Mouse (Mus musculus) testis, postnatal 10 days (tissue): ENCODE measurements around the gene AI481877.
A peak's percentile ranks its signal among the peaks of the same experiment; 100 is the strongest.
"Not testable (repeated sequence)": the region's sequence is repeated elsewhere in the genome, so short reads cannot be mapped to it uniquely, and the experiment has no call there.

Experiments
- DNase-seq: peaks from one replicate; pipeline ENCODE4 v3.0.0; 2021; ENCODE audit warnings: low spot score

The AI481877 gene

GRCm38 (mm10) chr4:59138507-59139033 lies at the start of gene AI481877:
AI481877 (minus strand) TSS chr4:59138983.
- not testable (repeated sequence) for DNase-seq

DNA sequence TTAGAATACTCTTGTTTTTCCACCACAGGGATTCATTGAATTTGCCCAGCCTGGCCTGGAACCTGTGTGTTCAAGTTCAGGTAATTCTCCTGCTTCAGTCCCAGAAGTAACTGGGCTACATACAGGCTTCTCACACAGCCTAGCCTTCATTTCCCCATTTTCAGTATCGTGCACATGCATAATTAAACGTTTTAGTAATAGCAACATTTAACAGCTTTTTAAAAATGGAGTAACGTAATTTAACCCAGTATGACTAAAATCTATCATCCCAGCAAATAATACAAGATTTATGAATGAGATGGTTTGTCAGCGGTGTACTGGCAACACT lies 49.7 kb upstream of the AI481877 start:
- no peak for DNase-seq

- peak; percentile 57 for DNase-seq
These were observed 48.5 kb upstream of the AI481877 start for GRCm38 (mm10) chr4:59187289-59187688.

- DNase-seq, result no peak
These were observed 46.9 kb upstream of the AI481877 start for GRCm38 (mm10) chr4:59185671-59186070.

GRCm38 (mm10) chr4:59181320-59182271 lies 42.8 kb upstream of the AI481877 start:
- no peak for DNase-seq

DNA sequence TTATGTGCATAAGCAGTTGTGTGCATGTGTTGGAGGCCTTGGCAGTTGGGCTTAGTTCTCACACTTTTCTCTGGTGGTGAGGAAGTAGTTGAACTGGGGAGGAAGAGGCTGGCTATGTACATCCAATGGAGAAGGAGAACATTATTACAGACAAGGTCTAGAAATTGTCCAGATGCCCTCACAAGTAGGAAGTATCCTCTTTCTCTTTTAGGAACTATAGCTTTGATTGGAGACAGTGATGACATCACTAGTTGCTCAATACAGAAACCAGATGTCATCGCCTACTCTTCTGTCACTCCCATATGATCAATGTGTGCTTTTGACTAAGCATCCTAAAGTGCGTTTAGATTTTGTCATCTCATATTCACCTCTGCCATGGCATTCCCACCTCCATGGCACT lies 38.8 kb upstream of the AI481877 start:
- DNase-seq, result no peak

- DNase-seq, result no peak
These were observed 37.1 kb upstream of the AI481877 start for GRCm38 (mm10) chr4:59175929-59176328.

DNA sequence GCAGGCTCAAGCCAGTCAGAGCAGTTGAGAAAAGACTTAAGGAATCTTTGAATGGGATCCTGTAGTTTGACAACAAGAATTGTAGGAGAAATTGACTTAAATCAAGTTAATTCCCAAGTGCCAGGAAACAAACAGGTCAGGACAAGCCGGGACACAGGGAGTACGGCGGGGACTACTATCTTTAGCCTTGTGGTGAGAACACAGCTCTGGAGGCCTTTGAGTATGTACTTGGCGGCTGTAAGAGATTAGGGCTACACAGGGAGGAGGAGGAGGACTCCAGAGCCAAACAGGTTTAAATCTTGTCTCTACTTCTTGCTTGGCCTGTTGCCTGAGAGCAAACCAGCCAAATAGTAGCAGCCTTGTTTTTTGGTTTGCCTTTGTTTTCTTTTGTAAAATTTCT lies 36.2 kb upstream of the AI481877 start:
- peak; percentile 49 for DNase-seq

GRCm38 (mm10) chr4:59173181-59173922 lies 34.6 kb upstream of the AI481877 start:
- DNase-seq, result no peak

- DNase-seq, result no peak
These were observed 33.8 kb upstream of the AI481877 start for GRCm38 (mm10) chr4:59172616-59173015.

DNA sequence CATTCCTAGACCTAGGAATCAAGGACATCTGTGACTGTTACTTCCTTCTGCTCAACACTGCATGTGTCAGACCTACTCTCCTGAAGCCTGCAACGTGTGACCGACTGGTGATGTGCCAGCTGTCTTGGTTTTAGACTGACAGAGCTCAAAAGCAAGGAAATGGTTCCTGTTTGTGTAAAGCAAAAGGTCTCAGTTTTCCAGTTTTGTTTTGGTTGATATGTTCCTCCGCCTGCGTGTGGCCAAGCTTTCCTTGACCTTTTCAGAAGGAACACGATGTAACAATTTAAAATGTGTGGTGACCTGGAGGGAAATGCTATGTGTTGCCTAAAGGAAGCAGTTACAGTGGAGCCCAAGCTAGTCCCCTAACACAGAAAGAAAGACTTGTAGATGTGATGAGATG lies 31.2 kb upstream of the AI481877 start:
- DNase-seq, result no peak

DNA sequence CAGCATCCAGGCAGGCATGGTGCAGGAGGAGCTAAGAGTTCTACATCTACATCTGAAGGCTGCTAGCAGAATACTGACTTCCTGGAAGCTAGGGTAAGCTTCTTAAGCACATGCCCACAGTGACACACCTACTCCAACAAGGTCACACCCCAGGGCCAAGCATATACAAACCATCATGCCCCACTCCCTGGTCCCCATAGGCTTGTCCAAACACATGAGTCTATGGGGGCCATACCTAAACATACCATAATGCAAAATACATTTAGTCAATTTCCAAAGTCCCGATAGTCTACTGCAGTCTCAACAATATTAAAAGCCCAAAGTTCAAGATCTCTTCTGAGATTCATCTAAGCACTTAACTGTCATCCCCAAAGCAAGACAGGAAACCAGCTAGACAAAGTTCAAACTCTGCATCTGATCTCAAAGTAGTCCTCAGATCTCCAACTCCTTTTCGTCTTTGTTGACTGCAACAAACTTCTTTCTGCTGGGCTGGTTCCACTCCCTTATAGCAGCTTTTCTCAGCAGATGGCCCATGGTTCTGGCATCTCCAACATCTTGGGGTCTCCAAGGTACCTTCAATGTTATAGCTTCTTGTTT lies 28.6 kb upstream of the AI481877 start:
- DNase-seq, result no peak

- no peak for DNase-seq
These were observed 25.3 kb upstream of the AI481877 start for GRCm38 (mm10) chr4:59164034-59164433.

- no peak for DNase-seq
These were observed 22.3 kb upstream of the AI481877 start for GRCm38 (mm10) chr4:59160959-59161670.

DNA sequence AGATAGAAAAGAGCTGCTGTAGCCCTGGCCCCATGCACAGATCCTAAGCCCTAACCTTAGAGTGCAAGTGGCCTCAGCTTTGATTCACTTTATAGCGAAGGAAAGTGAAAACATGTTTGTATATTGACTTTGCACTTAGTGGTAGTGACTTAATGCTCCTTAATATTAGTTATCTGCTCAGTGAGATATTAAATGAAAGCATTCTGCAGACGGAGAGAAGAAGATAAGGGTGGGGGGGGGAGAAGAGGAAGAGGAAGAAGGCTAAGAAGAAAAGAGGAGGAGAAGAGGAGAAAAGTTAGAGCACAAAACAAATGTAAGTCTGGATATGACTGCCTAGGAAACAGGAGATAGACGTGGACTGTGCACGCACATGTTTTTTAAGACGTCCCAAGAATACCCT lies 21.5 kb upstream of the AI481877 start:
- no peak for DNase-seq

DNA sequence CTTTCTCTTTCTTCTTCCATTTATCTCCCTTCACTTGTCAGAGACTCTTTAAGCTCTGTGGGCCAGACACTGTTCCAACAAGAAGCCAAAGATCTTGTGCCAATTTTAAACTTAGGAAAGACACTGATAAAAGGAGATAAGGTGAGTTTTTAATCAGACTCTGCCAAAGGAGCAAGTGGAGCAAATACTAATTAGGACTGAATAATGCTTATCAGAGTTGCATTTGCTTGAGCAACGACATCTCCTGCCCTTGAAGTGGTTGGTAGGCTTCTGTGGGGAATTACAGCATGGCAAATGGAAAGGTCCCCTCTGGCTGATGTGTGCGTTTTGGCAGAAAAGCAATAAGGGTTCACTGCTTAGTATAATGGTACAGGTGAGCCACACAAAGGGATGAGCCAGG lies 18.9 kb upstream of the AI481877 start:
- no peak for DNase-seq

DNA sequence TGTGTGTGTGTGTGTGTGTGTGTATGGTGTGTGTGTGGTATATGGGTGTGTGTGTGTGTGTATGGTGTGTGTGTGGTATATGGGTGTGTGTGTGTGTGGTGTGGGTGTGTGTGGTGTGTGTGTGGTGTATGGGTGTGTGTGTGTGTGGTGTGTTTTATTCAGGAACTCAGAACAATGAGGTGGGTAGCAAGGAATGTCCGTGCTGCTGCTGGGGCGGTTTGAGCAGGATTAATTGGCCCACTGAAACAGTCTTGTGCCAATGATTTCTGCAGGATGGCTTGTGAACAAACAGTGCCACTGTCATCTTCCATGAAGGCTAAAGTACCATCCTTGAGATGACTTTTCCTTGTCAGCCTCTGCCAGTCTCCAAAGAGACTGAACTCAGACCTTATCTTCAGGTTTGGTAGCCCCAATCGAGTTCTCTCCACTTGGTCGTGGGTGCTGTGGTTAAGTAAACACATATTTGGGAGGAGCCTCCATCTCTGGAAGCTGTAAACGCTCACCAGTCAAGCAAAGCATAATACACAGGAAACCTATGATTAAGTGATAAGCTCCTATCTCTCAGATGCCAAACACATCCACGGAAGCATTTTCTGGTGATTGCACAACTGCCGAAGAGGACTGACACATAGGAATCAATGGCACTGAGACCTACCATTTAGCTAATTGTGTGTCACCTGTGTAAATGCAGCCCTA lies 18.3 kb upstream of the AI481877 start:
- no peak for DNase-seq

- DNase-seq, result no peak
These were observed 13.2 kb upstream of the AI481877 start for GRCm38 (mm10) chr4:59151953-59152352.

DNA sequence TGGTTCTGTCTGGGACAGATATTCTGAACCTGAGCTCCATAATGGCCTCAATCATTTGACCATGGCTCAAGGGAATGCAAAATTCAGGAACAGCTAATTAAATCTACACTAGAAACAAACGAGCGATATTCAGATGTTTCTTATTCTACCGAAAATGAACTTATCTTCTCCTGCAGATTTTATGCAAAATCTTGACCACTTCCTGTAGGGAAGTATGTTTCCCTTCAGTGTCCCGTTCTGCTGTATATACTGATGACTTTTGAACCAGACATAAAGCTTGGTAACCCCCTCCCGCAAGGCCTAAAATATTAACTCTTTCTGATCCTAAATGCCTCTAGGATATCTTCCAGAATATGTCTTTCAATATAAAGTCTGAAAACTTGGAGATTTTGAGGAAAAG lies 12.1 kb upstream of the AI481877 start:
- DNase-seq, result no peak

- DNase-seq, result no peak
These were observed 10.3 kb upstream of the AI481877 start for GRCm38 (mm10) chr4:59149043-59149442.

DNA sequence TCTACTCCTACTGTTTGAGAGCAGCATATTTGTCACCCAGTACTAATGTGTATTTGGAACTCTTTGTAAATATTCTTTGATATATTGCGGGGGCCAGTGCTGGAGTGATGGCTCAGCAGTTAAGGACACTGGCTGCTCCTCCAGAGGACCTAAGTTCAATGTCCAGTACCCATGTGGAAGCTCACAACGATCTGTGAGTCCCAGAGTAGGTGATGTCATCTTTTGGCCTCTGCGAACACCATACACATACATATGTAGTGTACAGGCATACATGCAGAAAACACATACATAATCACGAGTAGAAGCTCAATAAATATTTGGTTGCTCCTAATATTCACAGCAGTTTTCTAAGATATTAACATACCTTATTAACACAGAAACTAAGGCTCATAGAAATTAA lies 9.8 kb downstream of the AI481877 start:
- DNase-seq, result no peak
